Mouse (Mus musculus): ENCODE results near the gene Klhl40.

DNA sequence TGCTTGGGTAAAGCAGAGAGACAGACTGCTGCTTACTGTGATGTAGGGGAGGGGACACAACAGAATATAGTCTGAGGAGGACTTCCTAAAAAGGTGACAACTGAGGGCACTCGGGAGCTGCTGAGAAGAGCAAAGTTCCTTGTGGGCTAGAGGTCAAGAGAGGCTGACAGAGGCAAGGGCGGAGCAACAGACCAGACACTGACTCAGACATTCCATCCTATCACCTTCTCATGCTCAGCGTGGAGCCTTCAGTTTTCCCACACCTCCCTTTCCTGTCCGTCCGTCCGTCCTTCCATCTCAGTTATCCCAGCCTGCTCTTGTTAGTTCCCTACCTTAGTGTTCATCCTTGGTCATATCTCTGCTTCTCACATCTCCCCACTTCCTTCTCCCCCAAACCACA, 37.8 kb downstream of the Klhl40 start:
- no peak for TF ChIP-seq CTCF (IDR thresholded peaks at IDR 0.05; ENCODE audit: low read depth)
- no peak for TF ChIP-seq EP300 (IDR thresholded peaks at IDR 0.05; ENCODE audit: low read depth)

Data from heart, postnatal 0 days (tissue).